Mouse (Mus musculus): ENCODE data around the gene Trhde. TPM values are rescaled to one million over a fixed set of nuclear protein-coding genes. Genes with fewer than 3 reads are reported as not detected.

Trhde gene
- total RNA-seq, 2 experiments from 2014 or later, result 0.63 to 1.0 TPM

DNA sequence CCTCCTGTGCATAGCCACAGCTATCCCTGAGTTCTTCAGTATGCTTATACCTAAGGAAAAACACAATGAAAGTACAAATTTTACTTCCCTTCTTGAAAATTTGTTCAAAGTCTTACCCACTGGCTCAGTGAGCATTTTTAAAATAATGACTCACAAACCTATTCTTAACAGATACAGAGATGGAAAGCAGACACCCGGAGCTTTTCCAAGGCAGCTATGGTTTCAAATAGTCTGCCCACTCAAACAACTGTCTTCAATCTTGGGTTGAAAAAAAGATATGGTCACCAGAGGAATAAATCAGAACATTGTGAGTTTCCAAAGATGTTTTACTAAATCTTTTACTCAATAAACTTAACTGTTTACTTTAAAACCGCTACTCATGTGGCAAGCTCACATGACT, 64.5 kb downstream of the Trhde start:
- DNase-seq (ENCODE audit: low spot score in 2 of 2), result no peak

DNA sequence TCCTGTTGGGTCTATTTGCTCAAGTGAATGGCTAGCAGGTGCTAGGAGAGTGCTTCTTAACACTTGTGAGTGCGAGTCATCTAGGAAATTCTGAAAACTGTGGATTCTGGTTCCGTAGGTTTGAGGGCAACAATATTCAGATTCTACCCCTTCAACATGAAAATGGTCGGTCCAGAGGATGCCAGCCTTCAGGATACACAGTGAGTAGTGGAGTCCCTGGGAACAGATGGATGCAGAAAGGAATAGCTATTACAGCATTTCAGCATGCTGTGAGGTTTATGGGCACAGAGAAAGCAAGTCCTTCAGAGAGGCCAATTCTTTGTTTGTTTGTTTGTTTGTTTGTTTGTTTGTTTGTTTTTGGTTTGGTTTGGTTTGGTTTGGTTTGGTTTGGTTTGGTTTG, 65.7 kb downstream of the Trhde start:
- no peak for DNase-seq (ENCODE audit: low spot score in 2 of 2)

DNA sequence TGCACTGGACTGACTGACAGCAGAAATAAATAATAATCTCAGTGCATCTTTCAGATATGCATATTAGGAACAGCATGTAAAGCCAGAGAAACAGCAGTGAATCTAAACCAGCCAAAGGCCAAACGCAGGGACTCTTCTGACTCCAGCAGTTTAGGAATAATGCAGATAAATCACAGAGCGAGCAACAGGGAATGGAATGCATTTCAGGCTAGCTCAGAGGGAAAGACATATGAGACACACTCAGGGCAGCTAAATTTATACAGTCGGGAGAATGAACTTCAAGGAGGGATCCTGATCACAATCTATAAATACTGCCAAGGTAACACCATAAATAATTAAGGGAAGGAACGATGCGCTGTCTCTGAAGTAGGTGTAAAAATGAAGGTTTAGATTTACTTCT, 66.4 kb downstream of the Trhde start:
- DNase-seq (ENCODE audit: low spot score in 2 of 2), result no peak

DNA sequence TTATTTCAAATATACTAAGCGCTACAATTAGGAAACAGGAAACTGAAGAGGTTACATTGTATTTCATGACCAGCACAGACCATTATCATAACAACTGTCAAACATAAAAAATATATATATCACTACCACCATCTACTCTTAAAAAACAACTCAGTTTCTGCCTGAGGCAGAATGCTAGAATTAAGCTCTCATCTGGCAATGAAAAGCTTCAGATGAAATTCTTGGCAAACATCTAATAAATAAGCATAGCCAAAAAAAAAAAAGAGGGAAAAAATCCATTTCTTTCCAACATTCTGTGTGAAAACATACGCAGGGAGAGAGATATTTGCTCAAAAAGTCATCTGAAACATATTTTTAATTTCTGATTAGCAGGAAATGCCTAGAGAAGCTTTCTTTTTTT, 67.0 kb downstream of the Trhde start:
- no peak for DNase-seq (ENCODE audit: low spot score in 2 of 2)

DNA sequence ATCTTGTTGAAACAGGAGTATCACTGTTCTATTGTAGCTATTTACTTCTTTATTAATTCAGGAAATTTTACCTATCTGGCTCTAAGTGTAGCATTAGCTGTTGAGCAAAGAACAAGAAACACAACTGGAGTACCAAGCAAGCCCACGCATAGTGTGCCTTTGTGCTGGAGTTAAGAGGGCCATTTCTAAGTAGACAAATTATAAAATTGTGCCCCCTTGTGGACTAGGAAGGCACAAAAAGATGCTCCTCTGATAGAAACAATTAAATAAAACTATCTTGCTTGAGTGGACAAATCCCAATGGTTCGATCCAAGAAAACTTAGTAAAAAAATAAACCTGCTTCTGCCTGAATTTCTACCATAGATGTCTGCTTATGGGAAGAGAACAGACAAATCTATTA, 76.5 kb downstream of the Trhde start:
- no peak for DNase-seq (ENCODE audit: low spot score in 2 of 2)

DNA sequence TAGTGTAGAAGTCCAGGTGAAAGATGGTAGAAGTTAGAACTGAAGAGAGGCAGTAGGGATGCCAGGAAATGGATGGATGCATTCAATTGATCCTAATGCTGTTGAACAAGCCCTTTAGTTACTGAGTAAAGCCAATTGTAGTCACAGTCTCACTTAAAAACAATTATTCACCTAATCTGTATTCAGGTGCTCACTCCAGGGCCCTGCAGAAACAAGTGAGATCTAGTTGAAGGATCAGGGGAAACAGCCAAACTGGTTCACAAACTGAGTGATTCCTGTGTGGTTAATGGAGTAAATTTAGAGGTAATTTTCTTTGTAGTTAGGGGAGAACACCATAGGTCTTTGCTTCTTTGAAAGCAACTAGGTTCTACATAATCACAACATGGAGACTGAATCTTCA, 100.3 kb downstream of the Trhde start:
- DNase-seq (ENCODE audit: low spot score in 2 of 2), result no peak

DNA sequence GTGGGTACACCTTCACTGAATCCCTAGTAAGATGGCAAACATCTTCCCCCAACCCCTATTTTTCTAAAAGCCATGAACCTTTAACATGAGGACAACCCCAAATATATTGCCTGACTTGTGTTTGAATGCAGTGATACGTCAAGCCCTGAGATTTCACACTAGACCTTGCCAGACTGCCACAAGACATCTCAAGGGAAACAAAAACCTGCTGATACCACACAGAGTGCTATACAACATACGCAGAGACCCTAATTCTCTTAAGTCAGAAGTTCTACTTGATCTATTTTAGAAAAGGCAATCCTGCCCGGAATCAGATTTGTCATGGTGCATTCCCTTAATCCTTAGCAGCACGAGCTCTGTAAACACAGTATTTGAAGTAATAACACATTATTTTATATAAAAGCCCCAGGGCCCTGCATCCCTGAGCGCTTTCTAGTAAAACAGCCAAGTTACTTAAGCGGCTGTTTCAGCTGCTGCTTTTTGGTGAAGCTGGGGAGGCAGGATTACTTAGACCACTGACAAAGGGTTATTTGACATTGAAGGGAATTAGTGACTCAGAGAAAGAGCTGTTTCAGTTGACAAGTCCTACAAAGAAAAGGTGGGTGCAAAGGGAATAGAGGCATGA, 130.2 kb downstream of the Trhde start:
- no peak for DNase-seq (ENCODE audit: low spot score in 2 of 2)

DNA sequence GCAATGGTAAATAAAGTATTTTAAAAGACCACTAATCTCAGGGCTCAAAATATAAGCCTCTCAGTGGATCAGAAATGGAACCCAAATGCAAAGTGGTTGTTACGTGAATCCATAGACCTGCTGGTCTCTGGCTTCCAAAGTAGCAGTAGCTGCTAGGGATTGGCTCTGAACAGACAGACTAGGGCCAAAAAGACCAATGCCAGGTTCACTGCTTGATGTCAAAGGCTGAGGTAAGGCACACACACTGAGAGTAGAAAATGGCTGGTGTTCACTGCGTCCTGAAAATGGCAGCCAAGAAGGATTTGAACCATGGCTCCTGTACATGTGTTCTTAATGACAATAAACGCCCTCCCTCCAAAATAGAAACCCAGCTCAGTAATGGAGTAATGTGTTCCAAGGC, 209.1 kb downstream of the Trhde start:
- no peak for DNase-seq (ENCODE audit: low spot score in 2 of 2)

DNA sequence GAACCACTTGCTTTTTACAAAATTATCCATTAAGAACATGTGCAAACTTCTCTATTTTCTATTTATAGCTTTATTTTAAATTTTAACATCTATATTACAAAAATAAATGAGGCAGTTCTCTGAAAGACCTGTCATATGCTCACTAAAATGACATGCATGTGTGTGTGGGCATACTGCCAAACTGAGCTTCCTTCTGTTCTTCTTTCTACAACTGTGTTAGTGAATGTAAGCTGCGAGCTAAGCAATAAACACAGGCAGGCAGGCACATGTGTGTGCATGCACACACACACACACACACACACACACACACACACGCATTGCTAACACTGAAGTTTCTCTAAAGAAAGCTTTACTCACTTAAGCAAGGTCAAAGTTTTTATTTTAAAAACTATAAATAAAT, 223.2 kb downstream of the Trhde start:
- no peak for DNase-seq (ENCODE audit: low spot score in 2 of 2)

DNA sequence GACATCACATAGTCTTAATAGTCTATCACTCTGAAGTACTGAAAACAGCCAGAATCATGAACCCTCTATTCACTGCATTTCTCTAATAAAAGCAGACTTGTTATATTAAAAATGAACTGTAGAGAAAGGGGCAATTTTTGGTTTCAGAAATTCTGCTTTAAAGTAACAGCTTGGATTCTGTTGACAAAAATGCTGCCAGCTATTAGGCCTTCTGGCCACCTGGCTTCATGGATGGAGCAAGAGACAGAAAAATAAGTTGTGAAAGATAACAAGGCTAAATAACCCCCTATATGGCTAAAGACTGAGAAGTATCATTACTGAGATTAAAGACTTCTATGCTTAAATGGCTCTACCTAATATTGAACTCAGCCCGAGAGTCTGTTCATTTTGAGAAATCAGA, 234.2 kb downstream of the Trhde start:
- no peak for DNase-seq (ENCODE audit: low spot score in 2 of 2)

DNA sequence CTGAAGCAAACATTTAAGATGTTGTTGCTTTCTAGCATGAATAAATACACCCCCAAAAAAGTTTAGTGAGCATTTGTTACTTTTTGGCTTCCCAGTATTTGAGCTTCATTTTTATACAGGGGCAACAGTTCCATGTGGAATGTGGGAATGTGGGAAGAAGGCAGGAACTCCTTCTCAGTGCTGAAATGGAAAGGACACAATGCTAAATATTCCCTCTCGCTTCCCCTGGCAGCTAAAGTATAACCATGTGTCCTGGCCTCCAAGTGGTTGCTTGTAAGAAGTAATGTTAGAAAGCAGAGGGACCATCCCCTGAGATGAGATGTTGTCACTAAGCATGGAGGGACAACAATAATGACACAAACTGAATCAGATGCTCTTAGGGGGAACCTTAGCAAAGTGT, 292.9 kb downstream of the Trhde start:
- no peak for DNase-seq (ENCODE audit: low spot score in 2 of 2)

DNA sequence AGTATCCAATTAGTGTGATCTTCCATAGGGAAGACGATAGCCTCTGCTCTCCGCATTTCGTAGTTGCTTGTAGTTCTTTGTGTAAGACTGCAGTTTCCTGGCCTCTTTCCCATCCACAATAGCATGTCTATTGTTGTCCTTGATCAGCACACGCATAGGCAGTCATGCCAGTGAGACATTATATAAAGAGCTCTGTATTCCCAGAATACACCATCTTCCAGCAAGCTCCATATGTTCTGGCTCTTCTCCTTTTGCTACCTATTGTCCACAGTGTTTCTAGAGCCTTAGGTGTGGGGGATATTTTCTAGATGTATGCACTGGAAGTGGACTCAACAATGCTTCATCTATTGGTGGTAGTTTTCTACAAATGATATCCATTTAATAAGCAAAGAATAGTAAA, 313.3 kb downstream of the Trhde start:
- no peak for DNase-seq (ENCODE audit: low spot score in 2 of 2)

DNA sequence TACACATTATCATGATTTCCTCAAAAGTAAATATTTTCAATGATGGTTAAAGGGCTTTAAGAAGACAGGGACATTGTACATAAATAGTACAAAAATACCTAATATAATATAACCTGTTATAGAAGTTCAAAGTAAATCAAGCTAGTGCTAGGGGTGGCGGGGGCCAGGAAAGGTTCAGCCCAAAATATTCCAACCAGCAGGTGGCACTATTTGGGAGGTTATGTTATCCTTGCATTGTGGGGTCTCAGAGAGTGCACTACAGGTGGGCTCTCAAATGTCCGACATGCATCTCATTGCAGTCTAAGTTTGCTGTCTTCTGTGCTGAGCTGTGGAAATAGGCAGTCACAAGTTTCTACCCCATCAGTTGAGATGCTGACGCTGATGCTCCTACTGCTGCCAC, 346.5 kb downstream of the Trhde start:
- DNase-seq (ENCODE audit: low spot score in 2 of 2), result no peak

DNA sequence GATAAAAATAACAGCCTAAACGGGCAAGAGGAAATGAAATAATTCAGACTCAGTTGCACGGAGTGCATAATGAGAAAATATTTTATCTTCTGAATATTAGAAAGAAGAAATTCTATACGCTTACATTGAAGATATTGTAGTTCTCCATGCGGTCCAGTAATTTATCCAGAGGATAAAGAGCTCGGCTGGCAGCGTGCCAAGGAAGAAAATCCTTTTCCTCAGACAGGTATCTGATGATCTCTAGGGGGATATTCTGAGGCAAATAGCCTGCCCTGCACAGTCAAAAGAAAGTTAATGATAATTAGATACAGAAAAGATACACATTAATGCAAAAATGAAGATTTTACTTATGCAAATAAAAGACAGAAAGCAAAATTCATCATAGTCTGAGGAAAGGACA, 354.0 kb downstream of the Trhde start:
- DNase-seq (ENCODE audit: low spot score in 2 of 2), result no peak

DNA sequence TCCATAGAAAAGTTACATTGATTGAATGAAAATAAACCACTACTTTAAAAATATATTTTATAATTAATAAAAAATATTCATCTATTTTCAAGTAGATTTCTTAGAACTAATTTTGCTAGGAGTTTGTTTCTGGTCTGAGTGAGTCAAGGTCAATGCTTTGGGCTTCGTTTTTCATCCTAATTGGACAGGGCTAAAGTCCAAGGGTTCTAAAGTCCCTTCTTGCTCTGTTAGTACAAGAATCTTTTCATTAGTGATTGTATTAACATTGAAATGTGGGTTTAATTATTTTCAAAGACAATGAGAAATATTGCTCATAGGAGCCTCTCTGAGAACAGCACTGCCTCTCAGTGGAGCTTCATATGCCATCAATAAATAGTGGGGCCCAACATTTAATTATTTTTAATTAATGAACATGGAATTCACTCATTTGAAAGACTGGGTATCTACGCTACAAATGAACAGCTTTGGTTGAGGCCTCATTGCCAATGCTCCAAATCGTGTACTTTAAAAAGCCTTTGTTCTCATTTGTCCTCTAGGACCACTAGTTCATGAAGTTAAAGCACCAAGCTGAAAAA, 383.1 kb downstream of the Trhde start:
- DNase-seq (ENCODE audit: low spot score in 2 of 2), result no peak

DNA sequence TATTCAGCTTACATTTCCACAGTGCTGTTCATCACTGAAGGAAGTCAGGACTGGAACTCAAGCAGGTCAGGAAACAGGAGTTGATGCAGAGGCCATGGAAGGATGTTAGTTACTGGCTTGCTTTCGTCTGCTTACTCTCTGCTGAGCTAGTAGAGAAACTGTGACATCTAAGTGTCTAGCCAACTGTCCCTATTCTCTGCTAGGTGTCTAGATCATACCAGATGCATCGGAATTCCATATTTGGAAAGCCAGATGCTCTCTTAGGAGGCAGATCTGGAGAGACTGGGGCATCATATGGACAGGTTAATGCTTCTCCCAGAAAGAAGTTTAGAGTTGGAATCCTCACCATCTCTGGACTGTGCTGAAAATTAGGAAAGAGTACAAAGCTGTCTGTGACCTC, 386.4 kb downstream of the Trhde start:
- no peak for DNase-seq (ENCODE audit: low spot score in 2 of 2)

DNA sequence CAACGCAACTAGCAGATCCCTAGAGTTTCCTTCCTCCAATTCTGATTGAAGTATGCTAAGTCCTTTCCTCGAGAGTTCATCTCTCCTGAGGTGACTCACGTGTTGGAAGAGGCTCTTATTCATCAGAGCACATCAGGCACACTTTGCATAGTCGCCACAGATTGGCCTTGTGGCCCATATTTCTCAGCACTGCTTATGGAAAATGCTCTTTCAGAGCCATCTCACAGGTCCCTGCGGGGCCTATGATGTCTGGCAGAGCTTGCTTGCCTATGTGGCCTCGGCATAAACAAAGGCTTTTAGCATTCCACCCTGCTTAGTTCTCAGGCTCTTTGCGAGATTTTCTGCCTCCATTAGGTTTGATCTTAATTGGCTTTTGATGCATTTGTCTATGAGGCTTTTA, 396.8 kb downstream of the Trhde start:
- no peak for DNase-seq (ENCODE audit: low spot score in 2 of 2)

DNA sequence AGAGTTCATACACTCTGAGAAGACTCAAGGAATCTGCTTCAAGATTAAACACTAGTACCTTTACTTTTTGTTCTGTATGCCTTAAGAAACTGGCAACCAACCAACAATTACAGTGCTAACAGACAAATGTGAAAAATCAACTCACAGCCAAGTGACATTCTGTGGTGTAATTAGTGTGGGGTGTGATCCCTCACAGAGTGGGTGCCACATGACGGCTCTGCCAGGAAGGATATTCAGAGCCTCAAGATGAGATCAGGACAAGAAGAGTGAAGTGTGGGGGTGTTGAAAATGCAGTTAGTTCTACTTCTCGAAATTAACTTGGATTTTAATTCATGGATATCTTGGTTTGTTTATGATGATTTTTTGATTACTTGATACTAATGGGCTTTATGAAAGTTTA, 398.3 kb downstream of the Trhde start:
- no peak for DNase-seq (ENCODE audit: low spot score in 2 of 2)

DNA sequence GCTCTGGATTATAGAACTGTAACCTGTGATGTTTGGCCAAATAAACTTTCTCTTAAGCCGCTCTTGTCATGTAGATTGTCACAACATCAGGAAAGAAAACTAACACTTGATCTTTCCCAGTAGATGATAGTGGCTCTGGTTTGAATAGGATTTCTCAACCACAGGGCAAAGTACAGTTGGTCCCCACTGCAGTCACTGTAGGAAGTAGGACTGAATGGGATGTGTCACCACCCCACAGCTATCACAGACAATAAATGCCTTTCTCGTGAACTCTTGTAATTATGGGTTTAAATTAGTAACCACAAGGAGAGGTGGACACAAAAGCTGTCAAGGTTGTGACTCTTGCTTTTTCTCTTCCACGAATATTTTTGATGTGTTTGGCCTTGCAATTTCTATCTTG, 431.3 kb downstream of the Trhde start:
- DNase-seq (ENCODE audit: low spot score in 2 of 2), result no peak

DNA sequence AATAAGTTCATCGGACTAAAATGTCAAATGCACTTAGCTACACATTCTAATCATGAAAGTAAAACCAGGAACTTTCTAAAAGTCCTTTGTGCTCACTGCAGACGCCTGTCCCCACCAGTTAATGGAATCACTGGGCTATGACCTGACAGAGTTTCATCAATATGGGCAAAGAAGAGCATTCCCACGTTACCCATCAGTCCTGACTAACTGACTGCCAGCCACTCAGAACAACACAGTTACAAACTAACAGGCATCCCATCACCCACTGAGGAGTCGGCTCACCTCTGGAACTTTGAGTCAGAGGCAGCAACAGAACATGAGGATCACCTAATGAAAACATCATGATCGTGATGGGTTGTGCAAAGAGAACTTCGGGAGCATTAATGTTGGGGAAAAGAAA, 438.7 kb downstream of the Trhde start:
- DNase-seq (ENCODE audit: low spot score in 2 of 2), result no peak

DNA sequence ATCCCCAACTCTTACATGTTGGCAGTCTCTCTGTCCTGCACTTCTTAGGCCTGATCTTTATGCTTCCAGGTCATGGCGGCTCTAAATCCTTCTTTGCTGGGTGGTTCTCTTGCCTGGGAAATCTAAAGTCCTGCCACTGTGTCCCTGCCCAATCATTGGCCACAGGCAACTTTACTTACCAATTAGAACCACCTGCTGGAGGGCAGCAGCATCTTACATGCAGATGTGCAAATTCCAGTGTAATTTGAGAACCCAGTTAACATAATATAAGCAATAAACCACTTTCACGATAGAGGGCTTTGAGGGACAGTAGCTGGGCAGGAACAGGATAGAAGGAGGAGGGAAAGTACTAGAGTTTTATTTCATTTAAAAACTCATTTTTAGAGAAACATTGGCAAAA, 439.5 kb downstream of the Trhde start:
- no peak for DNase-seq (ENCODE audit: low spot score in 2 of 2)
